Mouse (Mus musculus) limb, embryonic 13.5 days (tissue): ENCODE measurements around the gene Apol9b. TPM values are rescaled to one million over a fixed set of nuclear protein-coding genes. Genes with fewer than 3 reads are reported as not detected.

Experiments used
- ATAC-seq: fragments of 200-750 bp; cut with Nextera tagmentation; 2 replicates; pipeline ENCODE4 v1.8.0; 2017; ENCODE audit warnings: low read depth, moderate number of reproducible peaks, moderate TSS enrichment; ENCODE audit not compliant: low FRiP score
- H3K27ac ChIP-seq: fragments of 300-500 bp; sonication (generic); 2 replicates; pipeline ENCODE4 v1.5.1; 2015; ENCODE audit warnings: inconsistent platforms, mild to moderate bottlenecking, moderate library complexity
- H3K27me3 ChIP-seq: fragments of 300-500 bp; sonication (generic); 2 replicates; pipeline ENCODE4 v1.6.1; 2015; ENCODE audit warnings: mild to moderate bottlenecking, inconsistent platforms
- H3K36me3 ChIP-seq: fragments of 300-500 bp; sonication (generic); 2 replicates; pipeline ENCODE4 v1.6.1; 2015; ENCODE audit warnings: inconsistent platforms, mild to moderate bottlenecking, moderate library complexity
- H3K4me1 ChIP-seq: fragments of 300-500 bp; sonication (generic); 2 replicates; pipeline ENCODE4 v1.6.1; 2015; ENCODE audit warnings: inconsistent platforms
- H3K4me2 ChIP-seq: fragments of 300-500 bp; sonication (generic); replicated peaks from 2 replicates; pipeline ENCODE4 v1.6.1; 2015; ENCODE audit warnings: inconsistent platforms, mild to moderate bottlenecking, moderate library complexity
- H3K4me3 ChIP-seq: fragments of 300-500 bp; sonication (generic); 2 replicates; pipeline ENCODE4 v1.5.1; 2015; ENCODE audit warnings: moderate library complexity, mild to moderate bottlenecking, inconsistent platforms
- H3K9ac ChIP-seq: fragments of 300-500 bp; sonication (generic); 2 replicates; pipeline ENCODE4 v1.6.1; 2015; ENCODE audit warnings: mild to moderate bottlenecking, inconsistent platforms
- H3K9me3 ChIP-seq: fragments of 300-500 bp; sonication (generic); 2 replicates; pipeline ENCODE4 v1.6.1; 2016; ENCODE audit warnings: inconsistent platforms
- WGBS: fragments of 180-500 bp; shearing (Covaris S2); methylation state at CpG from one replicate; pipeline ENCODE4 v1.1.7; 2015; 5-methylcytosine and 5-hydroxymethylcytosine counted together
- polyA plus RNA-seq: library from polyadenylated mRNA; unstranded; fragments of >200 nt; fragmentation: Nextera tagmentation; extraction: Ambion mirVana; gene quantifications from 2 replicates; pipeline ENCODE4 v1.2.1, GENCODE M21; 2015

Gene Apol9b
- polyA plus RNA-seq, 1 experiment from 2014 or later, result not detected

DNA sequence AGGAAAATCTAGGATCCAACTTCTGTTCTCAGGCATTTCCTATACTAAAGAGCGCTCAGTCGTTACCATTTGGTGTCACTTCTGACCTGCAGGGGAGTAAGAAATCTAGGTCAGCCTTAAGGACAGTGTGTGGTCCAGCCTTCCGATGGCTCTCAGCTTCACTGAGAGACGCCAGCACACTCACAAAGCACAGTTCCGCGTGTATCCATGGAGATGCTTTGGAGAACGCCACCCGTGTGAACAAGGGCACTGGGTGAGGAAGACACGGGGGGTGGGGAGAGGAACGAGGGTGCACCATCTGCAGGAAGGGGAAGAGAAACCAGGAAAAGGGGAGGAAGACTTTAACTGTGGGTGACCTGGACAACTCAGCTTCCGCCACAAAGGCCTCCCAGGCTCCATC lies 23.6 kb downstream of the Apol9b start:
- no peak overlapping the region for H3K27ac ChIP-seq
- H3K9me3 ChIP-seq, result 0 out of 2 replicates have a peak, but pooled peaks cover 6% of the 10 kb centered on the region
- H3K4me2 ChIP-seq, result no peak overlapping the region
- 62% methylated on average over 11 of the region's 11 CpGs for WGBS
- no peaks in the 10 kb centered on the region for H3K36me3 ChIP-seq
- H3K4me1 ChIP-seq, result no peaks in the 10 kb centered on the region
- no peak overlapping the region for H3K9ac ChIP-seq
- ATAC-seq, result no peak
- H3K4me3 ChIP-seq, result no peak overlapping the region
- no peaks in the 10 kb centered on the region; the same call in 1 of the 2 replicates for H3K27me3 ChIP-seq

- WGBS, result 24% methylated on average over 2 of the region's 2 CpGs
Observed at GRCm38 (mm10) chr15:77755132-77755531, 26.3 kb downstream of the Apol9b start.

DNA sequence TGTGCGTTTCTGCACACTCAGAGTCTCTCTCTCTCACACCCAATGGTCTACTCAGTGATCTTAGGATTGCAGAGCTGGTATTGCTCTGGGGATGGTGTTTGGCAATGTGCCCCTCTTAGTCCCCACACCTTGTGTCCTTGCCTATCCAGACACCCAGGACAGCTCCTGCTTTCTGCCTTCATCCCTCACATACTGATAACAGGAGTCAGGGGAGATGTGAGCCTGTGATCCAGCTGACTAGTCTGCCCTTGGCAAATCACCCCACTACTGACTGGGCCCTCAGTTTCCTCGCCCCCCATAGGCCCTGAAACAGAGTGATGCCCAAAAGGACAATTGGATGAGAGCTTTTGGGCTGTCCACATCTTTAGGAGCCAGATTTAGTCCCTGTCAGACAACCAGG lies 27.2 kb downstream of the Apol9b start:
- H3K27me3 ChIP-seq, result no peaks in the 10 kb centered on the region; the same call in 1 of the 2 replicates
- no peak for ATAC-seq
- WGBS, result 54% methylated on average over 2 of the region's 2 CpGs
- no peaks in the 10 kb centered on the region for H3K9me3 ChIP-seq
- no peak overlapping the region for H3K4me2 ChIP-seq
- no peak overlapping the region for H3K27ac ChIP-seq
- H3K4me3 ChIP-seq, result no peak overlapping the region
- H3K9ac ChIP-seq, result no peak overlapping the region
- H3K36me3 ChIP-seq, result peaks cover 17% of the 10 kb centered on the region
- no peaks in the 10 kb centered on the region for H3K4me1 ChIP-seq

More at GRCm38 (mm10) chr15:77755132-77755531, 26.3 kb downstream of the Apol9b start:
- H3K27ac ChIP-seq, result no peak overlapping the region
- H3K4me2 ChIP-seq, result no peak overlapping the region
- H3K36me3 ChIP-seq, result peaks cover 8% of the 10 kb centered on the region
- no peaks in the 10 kb centered on the region; the same call in 1 of the 2 replicates for H3K27me3 ChIP-seq
- H3K9ac ChIP-seq, result no peak overlapping the region
- no peak for ATAC-seq
- H3K4me3 ChIP-seq, result no peak overlapping the region
- H3K9me3 ChIP-seq, result no peaks in the 10 kb centered on the region
- H3K4me1 ChIP-seq, result no peaks in the 10 kb centered on the region

DNA sequence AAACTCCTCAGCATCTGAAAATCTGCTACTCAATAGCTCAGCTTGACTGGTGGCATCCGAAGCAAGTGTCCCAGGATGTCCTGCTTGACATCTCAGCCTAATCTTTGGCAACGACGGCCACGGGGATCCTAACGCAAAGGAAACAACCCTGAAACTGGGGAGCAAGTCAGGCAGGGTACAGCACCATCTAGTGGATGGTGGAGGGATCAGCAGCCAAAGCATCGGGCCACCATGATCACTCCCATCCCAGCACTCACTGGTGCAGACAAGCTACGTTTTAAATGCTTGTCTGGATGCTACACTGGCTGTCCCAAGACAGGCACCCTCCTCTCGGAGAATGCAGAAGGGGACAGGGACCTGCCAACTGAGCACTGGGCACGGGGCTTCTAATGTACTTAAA lies 28.0 kb downstream of the Apol9b start, which contains the start of gene Apol8:
Gene Apol8 (minus strand): TSS at position 156 of the 400 bp plus-strand sequence.
- H3K27ac ChIP-seq, result no peak within 1 kb of the TSS
- H3K4me2 ChIP-seq, result no peak within 1 kb of the TSS
- H3K9me3 ChIP-seq, result no peaks in the 10 kb centered on the region
- ATAC-seq, result no peak
- whole genome bisulfite sequencing, result 11% methylated on average over 9 of the region's 9 CpGs
- H3K9ac ChIP-seq, result no peak within 1 kb of the TSS
- H3K27me3 ChIP-seq, result no peaks in the 10 kb centered on the region; the same call in 1 of the 2 replicates
- H3K36me3 ChIP-seq, result peaks cover 25% of the 10 kb centered on the region
- H3K4me3 ChIP-seq, result no peak within 1 kb of the TSS
- no peaks in the 10 kb centered on the region for H3K4me1 ChIP-seq

DNA sequence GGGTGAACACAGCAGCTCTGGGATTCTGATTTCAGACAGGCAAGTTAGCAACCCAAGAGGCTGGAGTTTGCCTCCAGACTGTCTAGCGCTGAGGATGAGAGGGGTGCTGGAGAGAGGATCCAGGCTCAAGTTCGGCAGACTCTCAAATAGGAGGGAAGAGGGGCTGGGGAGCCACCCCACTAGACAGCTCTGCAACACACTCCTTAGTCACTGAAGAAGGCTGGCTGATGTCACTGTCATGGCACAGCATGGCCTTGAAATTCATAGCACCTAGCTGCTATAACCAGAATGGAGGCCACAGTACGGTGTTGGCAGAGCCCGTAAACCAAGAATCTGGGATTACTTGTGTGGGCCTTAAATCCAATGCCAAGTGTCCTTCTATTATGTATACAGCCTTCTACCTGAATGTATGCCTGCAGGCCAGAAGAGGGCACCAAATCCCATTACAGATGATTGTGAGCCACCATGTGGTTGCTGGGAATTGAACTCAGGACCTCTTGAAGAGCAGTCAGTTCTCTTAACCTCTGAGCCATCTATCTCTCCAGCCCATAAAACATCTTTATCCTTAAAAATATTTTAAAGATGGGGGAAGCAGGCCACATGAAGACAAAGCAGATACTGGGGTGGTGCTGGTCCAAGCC lies 28.9 kb downstream of the Apol9b start:
- Histone ChIP-seq H3K4me3 (no peak overlapping the region), H3K27me3 (no peaks in the 10 kb centered on the region; the same call in 1 of the 2 replicates), H3K36me3 (peaks cover 33% of the 10 kb centered on the region), H3K4me1 (no peaks in the 10 kb centered on the region), H3K9me3 (no peaks in the 10 kb centered on the region), H3K27ac (no peak overlapping the region), H3K4me2 (no peak overlapping the region), H3K9ac (no peak overlapping the region)
- ATAC-seq, result no peak
- WGBS, result 73% methylated on average over 4 of the region's 4 CpGs

- WGBS, result 94% methylated on average over 16 of the region's 16 CpGs
- H3K4me1 ChIP-seq, result peaks cover 13% of the 10 kb centered on the region
- H3K4me2 ChIP-seq, result no peak overlapping the region
- H3K27me3 ChIP-seq, result no peaks in the 10 kb centered on the region; the same call in 1 of the 2 replicates
- no peak for ATAC-seq
- H3K9ac ChIP-seq, result no peak overlapping the region
- peaks cover 57% of the 10 kb centered on the region for H3K36me3 ChIP-seq
- H3K27ac ChIP-seq, result no peak overlapping the region
- no peaks in the 10 kb centered on the region for H3K9me3 ChIP-seq
- no peak overlapping the region for H3K4me3 ChIP-seq
Observed at GRCm38 (mm10) chr15:77760037-77760436, 31.2 kb downstream of the Apol9b start.

DNA sequence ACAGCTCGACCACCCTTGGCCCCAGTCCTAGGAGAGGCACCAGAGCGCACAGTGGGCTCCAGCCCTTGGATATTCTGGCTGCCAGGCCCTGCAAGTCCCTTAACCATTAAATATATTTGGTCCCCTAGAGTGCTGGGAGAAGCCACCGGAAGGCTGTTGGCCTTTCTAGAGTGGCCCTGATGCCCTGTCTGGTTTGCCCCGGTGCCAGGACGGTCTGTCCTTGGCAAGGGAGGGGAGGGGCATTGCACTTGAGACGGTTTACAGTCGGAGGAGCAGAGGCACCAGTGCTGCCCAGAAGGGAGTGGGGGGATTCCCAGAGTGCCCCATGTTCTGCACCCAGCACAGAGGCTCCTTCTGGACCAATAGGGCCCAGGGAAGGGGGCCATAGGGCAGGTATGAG lies 32.2 kb downstream of the Apol9b start:
- Histone ChIP-seq H3K4me2 (no peak overlapping the region), H3K4me1 (peaks cover 21% of the 10 kb centered on the region), H3K27ac (no peak overlapping the region), H3K9me3 (no peaks in the 10 kb centered on the region), H3K27me3 (no peaks in the 10 kb centered on the region), H3K4me3 (no peak overlapping the region), H3K9ac (no peak overlapping the region), H3K36me3 (peaks cover 67% of the 10 kb centered on the region)
- 97% methylated on average over 7 of the region's 7 CpGs for WGBS
- no peak for ATAC-seq

DNA sequence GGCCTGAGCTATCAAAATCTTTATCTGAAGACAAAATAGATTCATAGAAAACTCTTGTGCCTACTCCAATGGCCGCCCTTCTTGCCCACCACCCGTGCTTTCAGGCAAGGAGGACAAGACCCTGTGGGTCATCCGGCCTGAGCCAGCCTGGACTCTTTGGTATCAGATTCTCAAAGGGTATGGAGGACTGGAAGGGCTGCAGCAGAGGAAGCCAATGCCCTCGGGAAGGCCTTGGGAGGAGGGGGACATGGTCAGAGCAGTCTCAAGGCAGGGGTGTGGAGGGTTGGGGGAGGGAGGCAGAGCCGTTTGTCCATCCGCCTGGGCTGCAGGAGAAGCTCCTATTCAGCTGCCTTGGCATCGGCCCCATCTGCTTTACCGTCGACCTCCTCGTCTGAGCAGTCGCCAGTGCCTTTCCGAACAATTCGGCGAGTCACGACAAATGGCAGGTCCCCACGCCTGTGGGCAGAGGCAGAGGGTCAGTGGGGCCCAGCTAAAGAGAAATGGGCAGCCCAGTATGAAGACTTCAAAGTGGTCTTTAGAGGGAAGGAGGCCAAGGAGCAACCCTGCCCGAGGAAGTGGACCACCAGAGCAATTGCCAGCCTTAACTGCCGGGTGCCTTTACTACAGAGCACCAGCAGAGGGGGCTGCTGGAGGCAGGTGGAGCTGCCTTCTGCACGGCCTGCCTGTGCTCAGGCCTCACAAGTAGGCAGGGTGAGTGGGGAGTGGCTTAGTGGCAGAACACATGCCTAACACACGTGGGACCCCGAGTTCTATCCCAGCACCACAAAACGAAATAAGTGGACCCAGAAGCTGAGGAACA lies 32.9 kb downstream of the Apol9b start:
- Histone ChIP-seq H3K27me3 (no peaks in the 10 kb centered on the region), H3K36me3 (peaks cover 74% of the 10 kb centered on the region), H3K4me1 (peaks cover 21% of the 10 kb centered on the region), H3K9me3 (no peaks in the 10 kb centered on the region), H3K4me3 (no peak overlapping the region), H3K27ac (no peak overlapping the region), H3K9ac (no peak overlapping the region), H3K4me2 (no peak overlapping the region)
- 76% methylated on average over 22 of the region's 22 CpGs for WGBS
- ATAC-seq, result no peak

DNA sequence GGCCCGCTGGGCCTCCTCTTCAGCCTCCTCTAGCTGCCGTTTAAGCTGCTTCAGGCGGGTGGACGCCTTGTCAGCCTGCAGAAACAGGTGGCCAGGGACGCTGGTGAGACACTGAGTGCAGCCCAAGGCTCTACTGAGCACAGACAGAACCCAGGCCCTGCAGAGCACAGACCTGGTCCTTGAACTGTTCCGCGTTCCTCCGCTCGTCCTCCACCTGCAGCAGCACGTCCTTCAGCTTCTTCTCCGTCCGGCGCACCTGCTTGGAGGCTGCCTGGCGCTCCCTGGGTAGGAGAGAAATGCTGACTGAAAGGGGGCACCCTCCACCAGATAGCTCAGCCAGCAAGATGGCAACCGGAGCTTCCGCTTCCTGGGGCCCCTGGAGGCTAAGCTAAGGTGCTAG lies 34.2 kb downstream of the Apol9b start:
- Histone ChIP-seq H3K36me3 (peaks cover 87% of the 10 kb centered on the region), H3K4me1 (peaks cover 21% of the 10 kb centered on the region), H3K9me3 (no peaks in the 10 kb centered on the region), H3K27ac (no peak overlapping the region), H3K9ac (no peak overlapping the region), H3K27me3 (no peaks in the 10 kb centered on the region), H3K4me2 (no peak overlapping the region), H3K4me3 (no peak overlapping the region)
- ATAC-seq, result no peak
- 89% methylated on average over 16 of the region's 16 CpGs for WGBS

- no peak for ATAC-seq
- Histone ChIP-seq H3K9me3 (no peaks in the 10 kb centered on the region), H3K27ac (peak overlapping the region; percentile 78; the same call in 1 of the 2 replicates), H3K4me3 (no peak overlapping the region), H3K36me3 (peaks cover 93% of the 10 kb centered on the region), H3K27me3 (no peaks in the 10 kb centered on the region), H3K4me2 (no peak overlapping the region), H3K9ac (no peak overlapping the region), H3K4me1 (peaks cover 21% of the 10 kb centered on the region)
- WGBS, result 85% methylated on average over 11 of the region's 11 CpGs
Observed at GRCm38 (mm10) chr15:77763702-77764101, 34.9 kb downstream of the Apol9b start.

- H3K4me2 ChIP-seq, result no peak overlapping the region
- peak; percentile 60 for ATAC-seq
- WGBS, result 65% methylated on average over 13 of the region's 13 CpGs
- no peaks in the 10 kb centered on the region for H3K9me3 ChIP-seq
- H3K36me3 ChIP-seq, result peaks cover 99% of the 10 kb centered on the region
- peaks cover 21% of the 10 kb centered on the region for H3K4me1 ChIP-seq
- H3K27ac ChIP-seq, result peak overlapping the region; percentile 78
- no peak overlapping the region for H3K9ac ChIP-seq
- no peak overlapping the region for H3K4me3 ChIP-seq
- no peaks in the 10 kb centered on the region for H3K27me3 ChIP-seq
Observed at GRCm38 (mm10) chr15:77764391-77765006, 35.7 kb downstream of the Apol9b start.
